Mouse (Mus musculus) adrenal gland, postnatal 25 days (tissue): Measurements from ENCODE around the gene Actr5. TPM values are rescaled to one million over a fixed set of nuclear protein-coding genes. Genes with fewer than 3 reads are reported as not detected.
A peak's percentile ranks its signal among the peaks of the same experiment; 100 is the strongest.

Experiments used
- DNase-seq: peaks from one replicate; pipeline ENCODE4 v3.0.0; 2021; ENCODE audit warnings: mixed read lengths
- total RNA-seq: library from RNA; stranded (reverse); gene quantifications from 2 replicates; pipeline ENCODE4 v1.2.3, GENCODE M21; 2021

Gene Actr5
- total RNA-seq, 1 experiment from 2014 or later, result 14.8 TPM

DNA sequence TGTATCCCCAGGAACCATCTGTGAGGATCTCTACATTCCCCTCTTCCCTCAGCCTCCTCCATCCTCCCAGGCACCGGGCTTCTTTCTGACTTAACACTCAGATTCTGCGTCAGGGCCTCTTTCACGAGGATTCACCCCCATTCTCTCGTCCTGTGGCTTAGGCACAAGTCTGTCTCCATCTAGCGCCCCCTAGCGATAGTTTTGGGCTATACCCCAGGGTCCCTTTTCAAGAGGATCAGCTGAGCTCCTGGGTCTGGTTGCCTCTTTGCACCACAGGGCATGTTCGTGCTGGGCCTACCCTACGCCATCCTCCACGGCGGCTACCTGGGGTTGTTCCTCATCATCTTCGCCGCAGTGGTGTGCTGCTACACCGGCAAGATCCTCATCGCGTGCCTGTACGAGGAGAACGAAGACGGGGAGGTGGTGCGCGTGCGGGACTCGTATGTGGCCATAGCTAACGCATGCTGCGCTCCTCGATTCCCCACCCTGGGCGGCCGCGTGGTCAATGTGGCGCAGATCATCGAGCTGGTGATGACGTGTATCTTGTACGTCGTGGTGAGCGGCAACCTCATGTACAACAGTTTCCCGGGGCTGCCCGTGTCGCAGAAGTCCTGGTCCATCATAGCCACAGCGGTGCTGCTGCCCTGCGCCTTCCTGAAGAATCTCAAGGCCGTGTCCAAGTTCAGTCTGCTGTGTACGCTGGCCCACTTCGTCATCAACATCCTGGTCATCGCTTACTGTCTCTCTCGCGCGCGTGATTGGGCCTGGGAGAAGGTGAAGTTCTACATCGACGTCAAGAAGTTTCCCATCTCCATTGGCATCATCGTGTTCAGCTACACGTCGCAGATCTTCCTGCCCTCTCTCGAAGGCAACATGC lies 10.9 kb upstream of the Actr5 start:
- DNase-seq, result no peak

- no peak for DNase-seq
Measured at GRCm38 (mm10) chr2:158614418-158614955, 10.2 kb upstream of the Actr5 start.

DNA sequence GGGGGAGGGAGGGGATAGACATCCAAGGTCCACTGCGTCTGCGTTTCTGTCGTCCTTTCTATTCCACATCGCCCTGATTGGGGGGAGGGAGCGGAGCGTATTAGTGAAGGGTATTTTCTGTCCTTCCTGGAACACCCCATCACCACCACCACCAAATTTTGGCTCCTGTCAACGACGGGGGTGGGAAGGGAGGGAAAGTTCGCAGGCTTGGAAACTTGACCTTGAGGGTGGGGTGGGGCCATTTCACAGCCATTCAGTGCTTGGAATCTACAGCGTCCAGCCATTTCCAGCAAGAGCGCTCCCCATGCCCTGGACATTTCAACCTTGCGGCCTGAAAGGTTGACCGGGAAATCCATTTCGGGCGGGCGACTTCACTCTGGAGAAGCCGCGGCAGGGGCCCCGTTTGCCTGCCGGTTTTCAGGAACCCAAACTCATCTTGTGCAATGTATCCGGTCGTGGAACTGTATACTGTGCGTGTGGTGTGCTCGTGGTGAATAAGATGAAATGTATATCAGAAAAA lies 9.5 kb upstream of the Actr5 start:
- no peak for DNase-seq

GRCm38 (mm10) chr2:158615702-158616101 lies 9.0 kb upstream of the Actr5 start:
- no peak for DNase-seq

DNA sequence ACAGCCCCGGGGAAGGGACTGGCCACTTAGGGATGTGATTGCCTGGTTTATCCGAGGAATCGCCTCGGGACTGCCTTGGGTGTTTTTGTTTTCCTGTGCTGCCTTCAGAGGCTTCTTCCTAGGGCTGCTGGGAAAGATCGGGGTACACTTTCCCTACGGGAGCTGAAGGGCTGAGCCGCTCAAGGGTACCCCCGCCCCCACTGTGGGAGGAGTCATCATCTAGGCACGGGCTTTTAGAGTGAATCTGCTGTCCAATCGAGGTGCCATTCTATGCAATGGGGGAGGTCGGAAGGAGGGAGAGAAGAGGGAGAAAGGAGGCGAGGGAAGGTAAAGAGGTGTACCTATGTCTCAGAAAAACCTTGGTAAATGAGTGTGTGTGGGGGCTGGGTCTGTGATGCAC lies 8.4 kb upstream of the Actr5 start:
- DNase-seq, result no peak

GRCm38 (mm10) chr2:158616790-158617189 lies 7.9 kb upstream of the Actr5 start:
- DNase-seq, result no peak

DNA sequence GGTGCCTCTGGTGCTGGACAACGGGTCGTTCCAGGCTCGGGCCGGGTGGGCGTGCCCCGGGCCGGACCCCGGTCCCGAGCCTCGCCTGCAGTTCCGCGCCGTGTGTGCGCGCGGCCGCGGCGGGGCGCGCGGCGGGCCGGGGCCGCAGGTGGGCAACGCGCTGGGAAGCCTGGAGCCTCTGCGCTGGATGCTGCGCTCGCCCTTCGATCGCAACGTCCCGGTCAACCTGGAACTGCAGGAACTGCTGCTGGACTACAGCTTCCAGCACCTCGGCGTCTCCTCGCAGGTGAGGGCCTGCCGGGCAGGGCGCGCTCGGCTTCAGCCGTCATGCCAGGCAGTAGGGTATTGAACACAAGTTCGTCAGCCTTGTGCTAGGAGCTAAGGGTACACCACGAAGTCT lies 543 bp downstream of the Actr5 start:
- peak; percentile 30 for DNase-seq

DNA sequence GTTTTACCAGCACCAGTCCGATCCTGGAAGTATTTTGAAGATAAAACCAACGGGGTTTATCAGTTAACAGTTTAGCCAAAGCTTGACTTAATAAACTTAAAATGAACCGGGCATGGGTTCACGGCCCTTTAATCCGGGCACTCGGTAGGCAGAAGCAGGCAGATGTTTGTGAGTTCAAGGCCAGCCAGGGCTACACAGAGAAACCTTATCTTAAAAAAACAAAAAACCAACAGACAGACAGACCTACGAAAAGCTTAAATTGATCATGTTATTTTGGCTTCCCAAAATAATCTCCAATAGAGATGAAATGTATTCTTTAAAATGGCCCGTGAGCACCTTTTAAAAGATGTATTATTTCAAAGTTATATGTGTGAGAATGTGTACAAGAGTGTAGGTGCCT lies 1.0 kb downstream of the Actr5 start:
- no peak for DNase-seq

DNA sequence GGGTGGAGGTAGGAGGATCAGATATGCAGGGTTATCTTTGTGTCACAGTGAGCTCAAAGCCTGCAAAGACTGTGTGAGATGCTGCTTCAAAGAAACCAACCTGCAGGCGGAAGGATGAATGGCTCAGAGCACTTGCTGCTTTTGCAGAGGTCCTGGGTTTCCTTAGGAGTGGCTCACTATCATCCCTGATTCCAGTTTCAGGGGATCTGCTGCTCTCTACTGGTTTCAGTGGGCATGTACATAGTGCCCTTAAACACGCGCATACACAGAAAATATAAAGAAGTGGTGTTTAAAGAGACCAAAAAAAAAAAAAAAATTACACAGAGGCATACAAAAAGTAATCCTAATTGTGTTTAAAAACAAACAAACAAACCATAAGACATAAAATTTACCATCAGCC lies 4.2 kb downstream of the Actr5 start:
- no peak for DNase-seq

GRCm38 (mm10) chr2:158629414-158629813 lies 4.7 kb downstream of the Actr5 start:
- DNase-seq, result no peak

DNA sequence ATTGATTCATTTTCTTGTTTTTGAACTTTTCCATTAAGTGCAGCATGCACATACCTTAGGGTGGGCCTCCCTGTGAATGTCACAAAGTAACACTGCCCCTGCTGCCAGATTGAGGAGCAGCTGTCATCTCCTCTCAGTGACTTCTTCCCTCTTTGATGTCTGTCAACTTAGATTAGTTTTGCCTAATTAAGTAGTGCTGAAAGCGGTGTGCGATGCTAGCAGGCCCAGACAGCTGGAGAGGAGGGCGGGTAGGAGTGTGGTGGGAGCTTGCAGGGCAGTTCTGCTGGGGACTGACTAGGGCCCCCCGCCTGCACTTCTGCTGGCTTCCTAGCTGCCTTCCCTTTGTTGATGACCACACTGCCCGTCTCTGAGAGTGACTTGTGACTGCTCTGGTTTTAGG lies 7.2 kb downstream of the Actr5 start:
- DNase-seq, result no peak

DNA sequence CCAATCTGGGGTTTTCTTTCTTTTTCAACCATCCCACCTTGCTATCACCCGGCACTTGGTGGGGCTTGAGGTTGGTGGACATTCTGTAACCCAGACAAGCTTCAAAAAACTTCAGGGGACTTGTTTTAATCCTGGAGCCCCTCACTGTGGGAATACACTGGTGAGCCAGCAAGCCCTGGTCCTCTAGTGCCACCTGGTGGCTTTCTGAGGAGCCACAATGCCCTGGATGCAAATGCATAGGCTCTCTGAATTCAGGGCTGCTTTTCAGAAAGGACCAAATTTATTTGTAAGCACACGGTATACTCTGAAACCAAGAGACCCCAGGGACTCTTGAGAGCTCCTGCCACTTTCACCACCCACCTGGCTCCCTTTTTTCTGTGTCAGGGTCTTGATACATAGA lies 17.2 kb downstream of the Actr5 start:
- DNase-seq, result peak; percentile 67

DNA sequence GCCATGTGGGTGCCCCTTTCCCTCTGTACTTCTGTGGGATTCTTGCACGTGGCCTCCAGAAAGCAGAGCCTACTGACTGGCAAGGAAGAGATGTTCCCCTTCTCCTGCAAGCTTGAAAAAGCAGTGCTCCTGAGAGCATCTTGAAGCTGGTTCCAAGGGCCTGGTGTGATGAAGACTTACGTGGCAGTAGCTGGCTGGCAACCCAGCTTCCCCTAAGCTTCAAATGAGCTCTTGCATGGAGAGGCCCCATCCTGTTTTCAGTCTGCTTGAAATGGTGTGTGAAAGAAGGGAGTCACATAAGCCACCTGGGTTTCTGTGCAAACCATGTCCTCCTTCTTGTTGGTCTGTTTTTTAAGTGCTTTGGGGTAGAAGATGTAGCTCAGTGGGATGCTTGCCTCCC lies 17.9 kb downstream of the Actr5 start:
- DNase-seq, result no peak

DNA sequence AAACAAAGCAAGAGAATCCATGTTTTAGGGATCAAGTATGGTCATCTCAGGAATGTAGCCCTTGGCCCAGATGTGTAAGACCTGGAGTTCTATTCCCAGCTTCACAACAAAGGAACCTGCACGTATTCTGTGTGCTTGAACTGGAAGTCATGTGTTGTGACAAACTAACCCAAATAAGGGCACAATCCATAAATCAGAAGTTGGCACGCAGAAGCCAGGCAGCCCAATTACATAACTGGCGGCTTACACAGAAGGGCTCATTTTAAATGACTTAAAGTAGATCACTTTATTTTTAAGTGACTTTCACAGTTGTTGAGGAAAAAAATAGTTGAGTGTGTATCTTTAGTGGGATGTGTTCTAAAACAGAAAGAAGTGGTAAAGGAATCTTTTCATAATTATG lies 19.1 kb downstream of the Actr5 start:
- DNase-seq, result no peak

- no peak for DNase-seq
Measured at GRCm38 (mm10) chr2:158651159-158651908, 26.6 kb downstream of the Actr5 start.

GRCm38 (mm10) chr2:158652985-158653384 lies 28.3 kb downstream of the Actr5 start:
- peak; percentile 75 for DNase-seq

- DNase-seq, result peak; percentile 22
Measured at GRCm38 (mm10) chr2:158654717-158655116, 30.0 kb downstream of the Actr5 start.

- DNase-seq, result no peak
Measured at GRCm38 (mm10) chr2:158655806-158656205, 31.1 kb downstream of the Actr5 start.

DNA sequence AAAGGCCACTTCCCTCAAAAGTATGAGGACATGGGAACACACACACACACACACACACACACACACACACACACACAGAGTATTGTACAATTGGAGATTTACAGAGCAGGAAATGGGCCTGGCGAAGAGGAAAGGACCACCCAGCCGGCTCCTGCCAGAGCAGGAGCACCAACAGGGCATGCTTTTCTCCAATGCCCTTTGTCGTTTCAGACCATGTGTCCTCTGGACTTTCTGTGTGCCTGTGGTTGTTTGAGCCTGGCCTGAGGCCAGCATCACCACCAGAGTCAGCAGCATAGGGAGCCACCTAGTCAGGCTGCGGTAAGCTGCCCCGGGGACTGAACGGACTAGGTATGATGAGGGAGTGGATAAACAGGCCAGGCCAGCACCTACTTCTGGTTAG lies 34.1 kb downstream of the Actr5 start:
- DNase-seq, result peak; percentile 61

GRCm38 (mm10) chr2:158659346-158659745 lies 34.7 kb downstream of the Actr5 start:
- DNase-seq, result no peak

GRCm38 (mm10) chr2:158665098-158665497 lies 40.4 kb downstream of the Actr5 start, which contains the start of gene Ppp1r16b:
Gene Ppp1r16b, plus strand, starts transcription at chr2:158665398.
- DNase-seq, result no peak

- no peak for DNase-seq
Measured at GRCm38 (mm10) chr2:158666071-158666800, 41.5 kb downstream of the Actr5 start.
